Mouse (Mus musculus): ENCODE measurements around the gene Pus10. TPM values are rescaled to one million over a fixed set of nuclear protein-coding genes. Genes with fewer than 3 reads are reported as not detected.

The Pus10 gene
- polyA plus RNA-seq, 1 experiment from 2014 or later = 41.0 TPM

DNA sequence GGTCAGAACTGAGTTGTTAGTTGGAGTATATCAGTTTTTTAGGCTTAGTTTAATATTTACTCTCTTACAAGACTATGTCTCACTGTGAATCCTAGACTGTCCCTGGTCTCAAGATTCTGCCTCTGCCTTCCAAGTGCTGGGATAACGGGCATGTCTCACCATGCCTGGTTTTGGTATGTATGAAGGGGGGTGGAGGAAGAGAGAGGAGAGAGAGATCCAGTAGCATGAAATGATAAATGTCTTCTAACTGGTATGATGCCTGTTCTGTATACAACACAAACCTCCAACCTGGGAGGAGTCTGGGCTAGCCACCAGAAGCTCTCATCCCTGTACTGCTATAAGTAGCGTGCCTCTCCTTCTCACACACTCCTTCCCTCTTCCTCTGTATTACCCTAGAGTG, 61.0 kb downstream of the Pus10 start:
- Histone ChIP-seq H3K4me2 (ENCODE audit: low read depth, low read length) (no peak overlapping the region), H3K36me3 (replicated peaks; ENCODE audit: control insufficient read depth, insufficient read depth, low read depth, low read length) (no peaks in the 10 kb centered on the region; the same call in 1 of the 2 replicates), H3K27ac (replicated peaks; ENCODE audit: low read depth, low read length) (no peak overlapping the region), H3K4me3 (ENCODE audit: low read depth, low read length) (no peak overlapping the region), H3K27me3 (ENCODE audit: control insufficient read depth, insufficient read depth, low read length) (no peaks in the 10 kb centered on the region), H3K4me1 (ENCODE audit: control insufficient read depth, insufficient read depth, low read length) (no peaks in the 10 kb centered on the region), H3K9me3 (replicated peaks; ENCODE audit: control insufficient read depth, low read length) (no peaks in the 10 kb centered on the region), H3K9ac (replicated peaks; ENCODE audit: low read length) (no peak overlapping the region)
- ATAC-seq (replicated peaks; ENCODE audit: insufficient number of reproducible peaks, low FRiP score, low TSS enrichment, low read depth) (no peak), DNase-seq (ENCODE audit: low spot score) (no peak)
- WGBS = 89% methylated on average over 2 of the region's 2 CpGs

DNA sequence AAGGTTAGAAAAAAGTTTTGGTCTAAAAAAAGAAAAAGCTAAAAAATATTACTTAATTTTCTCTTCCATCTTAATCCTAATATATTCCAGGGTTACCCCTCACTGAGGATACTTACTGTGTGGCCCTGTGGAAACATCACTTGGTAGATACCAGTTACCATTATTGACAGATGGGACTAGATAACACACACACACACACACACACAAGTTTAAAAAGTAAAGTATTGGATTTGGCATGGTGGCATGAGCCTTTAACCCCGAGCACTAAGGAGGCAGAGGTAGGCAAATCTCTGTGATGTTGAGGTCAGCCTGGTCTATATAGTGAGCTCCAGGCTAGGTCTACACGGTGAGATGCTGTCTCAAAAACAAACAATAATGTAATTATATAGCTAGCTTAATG, 62.7 kb downstream of the Pus10 start:
- H3K4me3 ChIP-seq (ENCODE audit: low read depth, low read length) = no peak overlapping the region
- DNase-seq (ENCODE audit: low spot score) (no peak), ATAC-seq (replicated peaks; ENCODE audit: insufficient number of reproducible peaks, low FRiP score, low TSS enrichment, low read depth) (no peak)
- no peaks in the 10 kb centered on the region; the same call in 1 of the 2 replicates for H3K36me3 ChIP-seq (replicated peaks; ENCODE audit: control insufficient read depth, insufficient read depth, low read depth, low read length)
- H3K27ac ChIP-seq (replicated peaks; ENCODE audit: low read depth, low read length) = no peak overlapping the region
- H3K4me2 ChIP-seq (ENCODE audit: low read depth, low read length) = no peak overlapping the region
- H3K4me1 ChIP-seq (ENCODE audit: control insufficient read depth, insufficient read depth, low read length) = no peaks in the 10 kb centered on the region
- H3K9me3 ChIP-seq (replicated peaks; ENCODE audit: control insufficient read depth, low read length) = no peaks in the 10 kb centered on the region
- no peak overlapping the region for H3K9ac ChIP-seq (replicated peaks; ENCODE audit: low read length)
- no peaks in the 10 kb centered on the region for H3K27me3 ChIP-seq (ENCODE audit: control insufficient read depth, insufficient read depth, low read length)
- 88% methylated on average over 2 of the region's 2 CpGs for whole genome bisulfite sequencing

DNA sequence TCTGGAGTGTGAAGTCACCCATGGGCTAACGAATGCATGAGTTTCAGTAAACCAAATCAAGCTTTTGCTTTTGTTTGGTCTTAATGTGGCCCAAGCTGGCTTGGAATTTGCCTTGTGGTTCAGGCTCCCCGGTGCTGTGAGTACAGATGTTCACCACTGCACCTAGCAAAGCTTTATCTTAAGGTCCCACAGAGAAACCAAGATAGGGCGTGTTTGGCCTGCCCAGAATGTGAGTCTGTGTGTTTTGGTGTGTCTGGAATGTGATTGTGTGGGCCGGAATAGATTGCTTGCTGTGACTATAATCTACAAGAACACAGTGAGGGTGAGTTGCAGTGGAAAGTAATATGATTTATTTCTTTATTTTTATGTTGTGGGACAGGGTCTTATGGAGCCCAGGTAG, 64.6 kb downstream of the Pus10 start:
- H3K27ac ChIP-seq (replicated peaks; ENCODE audit: low read depth, low read length) = no peak overlapping the region
- no peaks in the 10 kb centered on the region for H3K27me3 ChIP-seq (ENCODE audit: control insufficient read depth, insufficient read depth, low read length)
- 91% methylated on average over 4 of the region's 4 CpGs for WGBS
- no peak for DNase-seq (ENCODE audit: low spot score)
- H3K4me1 ChIP-seq (ENCODE audit: control insufficient read depth, insufficient read depth, low read length) = no peaks in the 10 kb centered on the region
- H3K9me3 ChIP-seq (replicated peaks; ENCODE audit: control insufficient read depth, low read length) = no peaks in the 10 kb centered on the region
- no peak overlapping the region for H3K4me2 ChIP-seq (ENCODE audit: low read depth, low read length)
- no peak overlapping the region for H3K4me3 ChIP-seq (ENCODE audit: low read depth, low read length)
- H3K36me3 ChIP-seq (replicated peaks; ENCODE audit: control insufficient read depth, insufficient read depth, low read depth, low read length) = no peaks in the 10 kb centered on the region; the same call in 1 of the 2 replicates
- ATAC-seq (replicated peaks; ENCODE audit: insufficient number of reproducible peaks, low FRiP score, low TSS enrichment, low read depth) = no peak
- H3K9ac ChIP-seq (replicated peaks; ENCODE audit: low read length) = no peak overlapping the region

DNA sequence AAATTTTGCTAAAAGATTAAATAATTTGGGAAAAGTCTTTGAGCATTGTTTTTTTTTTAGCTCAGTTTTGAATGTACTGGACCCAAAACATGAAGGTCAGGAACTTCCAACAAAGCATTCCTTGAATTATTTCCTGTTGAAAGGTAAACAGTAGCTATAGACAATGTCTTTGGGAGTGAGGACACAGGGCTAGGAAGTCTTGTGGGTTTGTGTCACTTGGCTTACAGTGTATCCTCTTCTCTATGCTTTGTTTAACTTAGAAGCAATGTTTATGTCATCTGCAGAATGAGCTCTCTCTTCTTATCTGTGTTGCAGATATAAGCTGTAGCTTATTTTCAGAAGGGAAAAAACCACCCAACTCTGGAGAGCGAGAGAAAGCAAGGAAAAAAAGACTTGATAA, 67.4 kb downstream of the Pus10 start:
- H3K27me3 ChIP-seq (ENCODE audit: control insufficient read depth, insufficient read depth, low read length) = no peaks in the 10 kb centered on the region
- H3K4me3 ChIP-seq (ENCODE audit: low read depth, low read length) = no peak overlapping the region
- no peaks in the 10 kb centered on the region for H3K4me1 ChIP-seq (ENCODE audit: control insufficient read depth, insufficient read depth, low read length)
- no peaks in the 10 kb centered on the region for H3K9me3 ChIP-seq (replicated peaks; ENCODE audit: control insufficient read depth, low read length)
- no peaks in the 10 kb centered on the region for H3K36me3 ChIP-seq (replicated peaks; ENCODE audit: control insufficient read depth, insufficient read depth, low read depth, low read length)
- WGBS = 90% methylated on average over 1 of the region's 1 CpGs
- H3K27ac ChIP-seq (replicated peaks; ENCODE audit: low read depth, low read length) = no peak overlapping the region
- no peak for DNase-seq (ENCODE audit: low spot score)
- no peak overlapping the region for H3K9ac ChIP-seq (replicated peaks; ENCODE audit: low read length)
- H3K4me2 ChIP-seq (ENCODE audit: low read depth, low read length) = no peak overlapping the region
- ATAC-seq (replicated peaks; ENCODE audit: insufficient number of reproducible peaks, low FRiP score, low TSS enrichment, low read depth) = no peak

DNA sequence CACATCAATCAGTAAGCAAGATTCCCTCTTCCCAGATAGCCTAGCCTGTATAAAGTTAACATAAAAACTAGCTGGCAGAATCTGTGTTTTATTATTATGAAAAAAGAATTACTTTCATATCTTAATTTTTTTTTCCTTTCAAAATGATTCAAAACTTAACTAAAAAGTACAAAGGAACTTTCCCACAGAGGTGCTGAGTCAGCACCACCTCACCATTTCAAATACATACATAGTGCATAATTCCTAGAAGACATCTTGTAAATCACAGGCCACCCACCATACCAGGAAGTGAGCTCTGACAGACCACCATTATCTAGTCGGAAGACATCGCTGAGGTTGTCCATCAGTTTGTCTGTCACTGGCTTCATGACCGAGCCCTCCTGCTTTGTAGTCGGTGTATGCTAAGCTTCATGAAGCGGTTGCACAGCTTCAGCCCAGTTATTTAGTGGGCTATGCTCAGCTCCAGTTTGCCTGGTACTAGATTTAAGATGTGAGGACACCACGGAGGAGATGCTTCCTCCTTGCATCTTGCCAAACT, 69.3 kb downstream of the Pus10 start:
- Histone ChIP-seq H3K27ac (replicated peaks; ENCODE audit: low read depth, low read length) (no peak overlapping the region), H3K27me3 (ENCODE audit: control insufficient read depth, insufficient read depth, low read length) (no peaks in the 10 kb centered on the region), H3K9me3 (replicated peaks; ENCODE audit: control insufficient read depth, low read length) (no peaks in the 10 kb centered on the region), H3K4me2 (ENCODE audit: low read depth, low read length) (no peak overlapping the region), H3K4me1 (ENCODE audit: control insufficient read depth, insufficient read depth, low read length) (no peaks in the 10 kb centered on the region), H3K9ac (replicated peaks; ENCODE audit: low read length) (no peak overlapping the region), H3K4me3 (ENCODE audit: low read depth, low read length) (no peak overlapping the region), H3K36me3 (replicated peaks; ENCODE audit: control insufficient read depth, insufficient read depth, low read depth, low read length) (no peaks in the 10 kb centered on the region)
- ATAC-seq (replicated peaks; ENCODE audit: insufficient number of reproducible peaks, low FRiP score, low TSS enrichment, low read depth) = no peak
- 93% methylated on average over 6 of the region's 6 CpGs for WGBS
- no peak for DNase-seq (ENCODE audit: low spot score)

DNA sequence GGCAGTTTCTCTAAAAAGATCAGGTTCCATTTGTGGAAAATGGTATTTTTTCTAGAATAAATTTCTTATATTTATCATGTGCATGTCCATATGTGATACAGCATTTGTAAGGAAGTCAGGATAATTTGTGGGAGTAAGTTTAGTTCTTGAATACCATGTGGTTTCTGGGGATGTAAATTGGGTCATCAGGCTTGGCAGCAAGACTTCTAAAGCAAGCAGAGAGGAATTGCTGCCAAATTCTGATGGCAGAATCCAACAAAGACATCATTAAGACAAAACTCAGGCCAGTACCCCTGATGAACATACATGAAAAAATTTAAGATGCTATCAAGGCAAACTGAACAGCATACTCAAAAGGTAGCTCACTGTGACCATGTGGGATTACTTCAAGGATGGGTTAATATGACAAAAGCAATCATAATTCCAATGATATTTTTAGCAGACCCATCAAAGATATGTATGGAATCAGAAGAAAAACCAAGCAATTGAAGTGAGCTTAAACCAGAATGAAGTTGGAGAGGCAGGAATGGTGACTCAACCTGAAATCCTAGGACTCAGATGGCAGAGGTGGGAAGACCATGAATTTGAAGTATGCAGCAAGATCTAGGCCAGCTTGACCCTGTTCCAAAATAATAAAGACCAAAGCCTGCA, 70.5 kb downstream of the Pus10 start:
- H3K27ac ChIP-seq (replicated peaks; ENCODE audit: low read depth, low read length) = no peak overlapping the region
- no peak overlapping the region for H3K4me3 ChIP-seq (ENCODE audit: low read depth, low read length)
- no peaks in the 10 kb centered on the region for H3K9me3 ChIP-seq (replicated peaks; ENCODE audit: control insufficient read depth, low read length)
- H3K27me3 ChIP-seq (ENCODE audit: control insufficient read depth, insufficient read depth, low read length) = no peaks in the 10 kb centered on the region
- H3K36me3 ChIP-seq (replicated peaks; ENCODE audit: control insufficient read depth, insufficient read depth, low read depth, low read length) = no peaks in the 10 kb centered on the region
- no peak overlapping the region for H3K4me2 ChIP-seq (ENCODE audit: low read depth, low read length)
- H3K4me1 ChIP-seq (ENCODE audit: control insufficient read depth, insufficient read depth, low read length) = no peaks in the 10 kb centered on the region
- DNase-seq (ENCODE audit: low spot score) (no peak), ATAC-seq (replicated peaks; ENCODE audit: insufficient number of reproducible peaks, low FRiP score, low TSS enrichment, low read depth) (no peak)
- H3K9ac ChIP-seq (replicated peaks; ENCODE audit: low read length) = no peak overlapping the region

DNA sequence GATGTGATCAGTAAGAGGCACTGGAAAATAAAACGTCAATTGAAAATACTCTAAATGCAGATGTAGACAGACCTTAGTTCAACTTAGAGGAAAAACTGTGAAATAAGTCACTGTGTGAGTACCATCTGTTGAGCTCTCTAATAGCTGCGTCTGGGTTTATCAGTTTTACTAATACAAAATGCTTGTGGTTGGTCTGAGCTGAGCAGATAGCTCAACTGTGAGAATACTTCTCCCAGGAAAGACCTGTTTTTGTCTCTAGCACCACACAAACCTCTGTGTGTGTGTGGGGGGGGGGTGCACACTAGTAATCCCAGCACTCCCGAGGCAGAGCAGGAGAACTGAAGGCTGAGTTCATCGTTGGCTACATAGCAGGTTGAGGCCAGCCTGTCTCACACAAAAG, 75.4 kb downstream of the Pus10 start:
- ATAC-seq (replicated peaks; ENCODE audit: insufficient number of reproducible peaks, low FRiP score, low TSS enrichment, low read depth) = no peak
- no peaks in the 10 kb centered on the region for H3K9me3 ChIP-seq (replicated peaks; ENCODE audit: control insufficient read depth, low read length)
- no peak overlapping the region for H3K4me3 ChIP-seq (ENCODE audit: low read depth, low read length)
- no peaks in the 10 kb centered on the region for H3K4me1 ChIP-seq (ENCODE audit: control insufficient read depth, insufficient read depth, low read length)
- DNase-seq (ENCODE audit: low spot score) = no peak
- no peaks in the 10 kb centered on the region for H3K36me3 ChIP-seq (replicated peaks; ENCODE audit: control insufficient read depth, insufficient read depth, low read depth, low read length)
- H3K4me2 ChIP-seq (ENCODE audit: low read depth, low read length) = no peak overlapping the region
- WGBS = 79% methylated on average over 4 of the region's 4 CpGs
- no peak overlapping the region for H3K9ac ChIP-seq (replicated peaks; ENCODE audit: low read length)
- no peaks in the 10 kb centered on the region for H3K27me3 ChIP-seq (ENCODE audit: control insufficient read depth, insufficient read depth, low read length)
- H3K27ac ChIP-seq (replicated peaks; ENCODE audit: low read depth, low read length) = no peak overlapping the region

DNA sequence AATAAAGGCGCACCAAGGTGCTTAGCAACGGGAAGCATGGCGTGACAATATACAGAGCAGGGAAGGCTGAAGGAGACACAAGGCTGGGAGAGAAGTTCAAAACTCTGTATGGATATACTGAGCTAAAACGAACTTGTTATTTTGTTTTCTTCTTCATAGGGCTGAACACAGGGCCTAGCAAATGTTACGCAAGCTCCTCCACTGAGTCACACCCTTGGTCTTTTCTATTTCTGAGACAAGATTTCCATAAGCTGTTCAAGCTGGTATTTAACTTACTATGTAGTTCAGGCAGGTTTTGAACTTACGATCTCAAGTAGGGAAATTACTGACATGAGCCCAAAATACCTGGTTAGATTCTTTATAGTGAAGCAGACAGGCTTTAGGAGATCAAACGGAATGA, 75.9 kb downstream of the Pus10 start:
- H3K4me1 ChIP-seq (ENCODE audit: control insufficient read depth, insufficient read depth, low read length) = no peaks in the 10 kb centered on the region
- no peaks in the 10 kb centered on the region for H3K36me3 ChIP-seq (replicated peaks; ENCODE audit: control insufficient read depth, insufficient read depth, low read depth, low read length)
- no peak overlapping the region for H3K4me2 ChIP-seq (ENCODE audit: low read depth, low read length)
- no peaks in the 10 kb centered on the region for H3K9me3 ChIP-seq (replicated peaks; ENCODE audit: control insufficient read depth, low read length)
- 90% methylated on average over 7 of the region's 7 CpGs for WGBS
- no peak overlapping the region for H3K27ac ChIP-seq (replicated peaks; ENCODE audit: low read depth, low read length)
- ATAC-seq (replicated peaks; ENCODE audit: insufficient number of reproducible peaks, low FRiP score, low TSS enrichment, low read depth) = no peak
- H3K27me3 ChIP-seq (ENCODE audit: control insufficient read depth, insufficient read depth, low read length) = no peaks in the 10 kb centered on the region
- no peak overlapping the region for H3K9ac ChIP-seq (replicated peaks; ENCODE audit: low read length)
- DNase-seq (ENCODE audit: low spot score) = no peak
- no peak overlapping the region for H3K4me3 ChIP-seq (ENCODE audit: low read depth, low read length)
